Mouse (Mus musculus): ENCODE results near the gene Chmp5. TPM values are rescaled to one million over a fixed set of nuclear protein-coding genes. Genes with fewer than 3 reads are reported as not detected.

Chmp5 gene
- polyA plus RNA-seq (2016; fragmentation: Nextera tagmentation; extraction: Ambion mirVana): 91.0 and 93.4 TPM in 2 replicates

GRCm38 (mm10) chr4:40948160-40948708 is at the start of gene Chmp5, which contains the start of gene Bag1:
TSS of gene Chmp5 (plus strand) at chr4:40948407.
TSS of gene Bag1 (minus strand) at chr4:40948294.
- Histone ChIP-seq H3K36me3 (replicated peaks) (peaks cover 64% of the 10 kb centered on the region), H3K27ac (replicated peaks) (peak within 1 kb of the TSS; percentile 93), H3K4me1 (peaks cover 25% of the 10 kb centered on the region), H3K9me3 (no peaks in the 10 kb centered on the region), H3K27me3 (replicated peaks; ENCODE audit: low read depth, poor library complexity, severe bottlenecking) (no peaks in the 10 kb centered on the region), H3K4me3 (peak within 1 kb of the TSS; percentile 91)
- WGBS: under 1% methylated on average over 50 of the region's 50 CpGs
- DNase-seq (ENCODE audit: low spot score): peak; percentile 100

GRCm38 (mm10) chr4:40898476-40899044 is 49.6 kb upstream of the Chmp5 start:
- WGBS: 80% methylated on average over 6 of the region's 6 CpGs
- Histone ChIP-seq H3K36me3 (replicated peaks) (no peaks in the 10 kb centered on the region), H3K4me1 (no peaks in the 10 kb centered on the region), H3K27ac (replicated peaks) (no peak overlapping the region; the same call in 1 of the 2 replicates), H3K27me3 (replicated peaks; ENCODE audit: low read depth, poor library complexity, severe bottlenecking) (no peaks in the 10 kb centered on the region), H3K9me3 (no peaks in the 10 kb centered on the region), H3K4me3 (no peak overlapping the region)
- DNase-seq (ENCODE audit: low spot score): no peak

DNA sequence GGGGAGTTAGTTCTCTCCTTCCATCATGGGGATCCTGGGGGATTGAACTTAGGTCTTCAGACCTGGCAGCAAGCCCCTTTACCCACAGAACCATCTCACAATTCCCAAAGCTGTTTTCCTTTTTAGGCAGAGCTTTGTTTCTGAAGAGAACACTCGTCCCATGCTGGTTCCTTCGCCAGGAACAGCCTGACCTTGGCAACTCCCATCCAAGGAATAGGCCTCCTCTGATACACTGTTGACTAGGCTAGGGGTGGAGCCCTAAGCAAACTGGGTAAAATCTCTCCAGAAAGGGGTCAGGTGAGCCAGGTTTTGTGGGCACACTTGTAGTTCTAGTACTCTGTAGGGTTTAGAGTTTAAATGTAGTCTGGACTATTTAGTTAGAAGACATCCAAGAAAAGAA is 48.9 kb upstream of the Chmp5 start:
- Histone ChIP-seq H3K9me3 (no peaks in the 10 kb centered on the region), H3K4me3 (no peak overlapping the region), H3K27ac (replicated peaks) (no peak overlapping the region), H3K36me3 (replicated peaks) (no peaks in the 10 kb centered on the region), H3K4me1 (no peaks in the 10 kb centered on the region), H3K27me3 (replicated peaks; ENCODE audit: low read depth, poor library complexity, severe bottlenecking) (no peaks in the 10 kb centered on the region)
- WGBS: 70% methylated on average over 2 of the region's 2 CpGs
- DNase-seq (ENCODE audit: low spot score): no peak

DNA sequence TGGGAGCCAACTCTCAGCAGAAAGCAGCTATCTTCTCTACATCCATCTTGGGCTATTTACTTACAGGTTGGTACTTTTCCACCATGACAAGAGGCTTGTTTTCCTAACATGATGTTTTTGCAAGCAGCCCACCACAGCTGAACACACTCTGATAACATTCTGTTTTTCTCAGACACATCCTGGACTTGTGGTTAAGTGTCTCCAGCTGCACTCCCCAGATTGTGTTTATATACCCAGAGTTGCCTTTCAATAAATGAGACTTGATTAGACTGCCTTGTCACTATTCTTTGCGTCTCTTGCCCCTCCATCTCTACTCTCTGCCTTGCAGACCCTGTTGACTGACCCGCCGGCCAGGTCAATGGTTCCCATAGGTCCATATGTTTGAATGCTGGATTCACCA is 48.1 kb upstream of the Chmp5 start:
- H3K36me3 ChIP-seq (replicated peaks): no peaks in the 10 kb centered on the region
- H3K4me3 ChIP-seq: no peak overlapping the region
- 90% methylated on average over 3 of the region's 3 CpGs for WGBS
- no peaks in the 10 kb centered on the region for H3K27me3 ChIP-seq (replicated peaks; ENCODE audit: low read depth, poor library complexity, severe bottlenecking)
- no peak overlapping the region for H3K27ac ChIP-seq (replicated peaks)
- no peaks in the 10 kb centered on the region for H3K9me3 ChIP-seq
- peaks cover 2% of the 10 kb centered on the region; the same call in 1 of the 2 replicates for H3K4me1 ChIP-seq
- no peak for DNase-seq (ENCODE audit: low spot score)

GRCm38 (mm10) chr4:40900612-40901011 is 47.6 kb upstream of the Chmp5 start:
- no peaks in the 10 kb centered on the region for H3K9me3 ChIP-seq
- 86% methylated on average over 4 of the region's 4 CpGs for WGBS
- no peak overlapping the region for H3K27ac ChIP-seq (replicated peaks)
- DNase-seq (ENCODE audit: low spot score): no peak
- peaks cover 2% of the 10 kb centered on the region; the same call in 1 of the 2 replicates for H3K4me1 ChIP-seq
- no peaks in the 10 kb centered on the region for H3K36me3 ChIP-seq (replicated peaks)
- no peak overlapping the region for H3K4me3 ChIP-seq
- no peaks in the 10 kb centered on the region for H3K27me3 ChIP-seq (replicated peaks; ENCODE audit: low read depth, poor library complexity, severe bottlenecking)

- Histone ChIP-seq H3K4me1 (peaks cover 8% of the 10 kb centered on the region; the same call in 1 of the 2 replicates), H3K9me3 (no peaks in the 10 kb centered on the region), H3K27me3 (replicated peaks; ENCODE audit: low read depth, poor library complexity, severe bottlenecking) (no peaks in the 10 kb centered on the region), H3K4me3 (no peak overlapping the region), H3K36me3 (replicated peaks) (no peaks in the 10 kb centered on the region), H3K27ac (replicated peaks) (no peak overlapping the region)
- WGBS: 49% methylated on average over 1 of the region's 1 CpGs
- DNase-seq (ENCODE audit: low spot score): no peak
Observed at GRCm38 (mm10) chr4:40906298-40906697, 41.9 kb upstream of the Chmp5 start.

GRCm38 (mm10) chr4:40908261-40908969 is 39.8 kb upstream of the Chmp5 start:
- H3K27ac ChIP-seq (replicated peaks): no peak overlapping the region
- peaks cover 8% of the 10 kb centered on the region; the same call in 1 of the 2 replicates for H3K4me1 ChIP-seq
- WGBS: 54% methylated on average over 20 of the region's 20 CpGs

GRCm38 (mm10) chr4:40914287-40914867 is 33.8 kb upstream of the Chmp5 start:
- no peak for DNase-seq (ENCODE audit: low spot score)
- H3K4me3 ChIP-seq: no peak overlapping the region
- H3K27me3 ChIP-seq (replicated peaks; ENCODE audit: low read depth, poor library complexity, severe bottlenecking): no peaks in the 10 kb centered on the region

More at GRCm38 (mm10) chr4:40908261-40908969, 39.8 kb upstream of the Chmp5 start:
- Histone ChIP-seq H3K27me3 (replicated peaks; ENCODE audit: low read depth, poor library complexity, severe bottlenecking) (no peaks in the 10 kb centered on the region), H3K4me3 (no peak overlapping the region), H3K36me3 (replicated peaks) (no peaks in the 10 kb centered on the region), H3K9me3 (no peaks in the 10 kb centered on the region)
- DNase-seq (ENCODE audit: low spot score): no peak

DNA sequence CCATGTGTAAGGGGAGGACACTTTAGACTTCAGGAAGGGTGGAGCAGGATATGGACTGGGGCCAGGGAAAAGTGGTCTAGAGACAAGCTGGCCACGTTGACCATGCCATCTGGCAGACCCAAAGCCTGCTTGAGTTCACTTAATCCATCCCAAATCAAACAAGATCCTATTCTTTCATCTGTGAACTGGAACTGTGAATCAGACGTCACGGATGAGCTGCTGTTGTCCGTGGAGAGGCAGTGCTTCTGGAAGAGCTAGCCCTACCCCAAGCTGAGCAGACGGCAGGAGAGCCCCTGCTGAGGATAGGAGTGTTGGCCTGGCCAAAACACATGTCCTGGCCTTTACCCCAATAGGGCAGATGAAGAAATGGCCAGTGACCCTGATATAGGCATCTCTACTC is 32.3 kb upstream of the Chmp5 start:
- H3K27me3 ChIP-seq (replicated peaks; ENCODE audit: low read depth, poor library complexity, severe bottlenecking): no peaks in the 10 kb centered on the region
- DNase-seq (ENCODE audit: low spot score): no peak
- H3K4me3 ChIP-seq: no peak overlapping the region
- H3K36me3 ChIP-seq (replicated peaks): no peaks in the 10 kb centered on the region
- 75% methylated on average over 5 of the region's 5 CpGs for WGBS
- H3K4me1 ChIP-seq: no peaks in the 10 kb centered on the region
- H3K9me3 ChIP-seq: no peaks in the 10 kb centered on the region
- no peak overlapping the region for H3K27ac ChIP-seq (replicated peaks)

More at GRCm38 (mm10) chr4:40914287-40914867, 33.8 kb upstream of the Chmp5 start:
- no peaks in the 10 kb centered on the region for H3K4me1 ChIP-seq
- H3K9me3 ChIP-seq: no peaks in the 10 kb centered on the region
- H3K27ac ChIP-seq (replicated peaks): no peak overlapping the region
- H3K36me3 ChIP-seq (replicated peaks): no peaks in the 10 kb centered on the region

DNA sequence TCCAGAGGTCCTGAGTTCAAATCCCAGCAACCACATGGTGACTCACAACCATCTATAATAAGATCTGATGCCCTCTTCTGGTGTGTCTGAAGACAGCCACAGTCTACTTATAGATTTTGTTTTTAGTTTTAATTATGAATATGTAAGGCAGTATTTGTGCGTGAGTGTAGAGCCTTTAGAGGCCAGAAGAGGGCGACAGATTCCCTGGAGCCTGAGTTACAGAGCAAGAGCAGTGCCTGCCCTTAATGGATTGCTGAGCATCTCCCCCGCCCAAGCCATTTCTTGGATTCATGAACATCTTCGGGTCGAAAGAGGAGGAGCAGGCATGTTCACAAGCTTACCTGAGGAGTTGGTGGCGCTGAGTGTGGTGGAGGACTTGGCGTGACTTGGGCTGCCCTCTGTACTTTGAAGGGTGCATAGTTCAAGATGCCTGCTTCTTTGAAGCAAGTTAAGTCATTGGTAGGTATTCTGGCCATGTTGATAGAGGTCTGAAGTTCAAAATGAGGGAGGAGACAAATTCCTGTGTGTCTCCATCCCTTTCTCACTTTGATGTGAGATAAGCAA is 31.5 kb upstream of the Chmp5 start:
- no peak for DNase-seq (ENCODE audit: low spot score)
- no peaks in the 10 kb centered on the region for H3K27me3 ChIP-seq (replicated peaks; ENCODE audit: low read depth, poor library complexity, severe bottlenecking)
- H3K36me3 ChIP-seq (replicated peaks): no peaks in the 10 kb centered on the region
- no peak overlapping the region for H3K4me3 ChIP-seq
- no peaks in the 10 kb centered on the region for H3K4me1 ChIP-seq
- H3K9me3 ChIP-seq: no peaks in the 10 kb centered on the region
- H3K27ac ChIP-seq (replicated peaks): no peak overlapping the region
- WGBS: 87% methylated on average over 7 of the region's 7 CpGs

- no peaks in the 10 kb centered on the region for H3K9me3 ChIP-seq
- no peaks in the 10 kb centered on the region for H3K4me1 ChIP-seq
- H3K36me3 ChIP-seq (replicated peaks): no peaks in the 10 kb centered on the region
- no peak within 1 kb of the TSS for H3K27ac ChIP-seq (replicated peaks)
- no peaks in the 10 kb centered on the region for H3K27me3 ChIP-seq (replicated peaks; ENCODE audit: low read depth, poor library complexity, severe bottlenecking)
- H3K4me3 ChIP-seq: no peak within 1 kb of the TSS
- no peak for DNase-seq (ENCODE audit: low spot score)
- 71% methylated on average over 3 of the region's 3 CpGs for WGBS
Observed at GRCm38 (mm10) chr4:40919785-40920184, 28.4 kb upstream of the Chmp5 start, which contains the start of gene Spink4. TSS of gene Spink4 (plus strand) at chr4:40920052.

GRCm38 (mm10) chr4:40920576-40920975 is 27.6 kb upstream of the Chmp5 start:
- Histone ChIP-seq H3K27ac (replicated peaks) (no peak overlapping the region), H3K27me3 (replicated peaks; ENCODE audit: low read depth, poor library complexity, severe bottlenecking) (no peaks in the 10 kb centered on the region), H3K4me1 (no peaks in the 10 kb centered on the region), H3K9me3 (no peaks in the 10 kb centered on the region), H3K4me3 (no peak overlapping the region), H3K36me3 (replicated peaks) (no peaks in the 10 kb centered on the region)
- 85% methylated on average over 2 of the region's 2 CpGs for WGBS
- no peak for DNase-seq (ENCODE audit: low spot score)
